Mouse (Mus musculus): ENCODE measurements around the gene Hacd4. TPM values are rescaled to one million over a fixed set of nuclear protein-coding genes. Genes with fewer than 3 reads are reported as not detected.

Gene Hacd4
- polyA plus RNA-seq, 1 experiment = 2.2 TPM

Other genes with a start within 250 kb of the Hacd4 start
- not detected in 2 replicates for gene Ifnb1, start 83.8 kb upstream of the Hacd4 start, polyA plus RNA-seq (2012; ENCODE audit: insufficient read depth, insufficient read length, missing spikeins)
- not detected in 2 replicates for gene Ifna15, start 119.3 kb upstream of the Hacd4 start, polyA plus RNA-seq (2012; ENCODE audit: insufficient read depth, insufficient read length, missing spikeins)
- gene Ifna14, start 132.9 kb upstream of the Hacd4 start, polyA plus RNA-seq (2012; ENCODE audit: insufficient read depth, insufficient read length, missing spikeins) = not detected in 2 replicates
- not detected in 2 replicates for gene Ifna9, start 153.5 kb upstream of the Hacd4 start, polyA plus RNA-seq (2012; ENCODE audit: insufficient read depth, insufficient read length, missing spikeins)
- not detected in 2 replicates for gene Ifna12, start 164.4 kb upstream of the Hacd4 start, polyA plus RNA-seq (2012; ENCODE audit: insufficient read depth, insufficient read length, missing spikeins)
- gene C87499, start 195.5 kb upstream of the Hacd4 start, polyA plus RNA-seq (2012; ENCODE audit: insufficient read depth, insufficient read length, missing spikeins) = not detected in 2 replicates
- not detected in 2 replicates for gene Ifna13, start 205.5 kb upstream of the Hacd4 start, polyA plus RNA-seq (2012; ENCODE audit: insufficient read depth, insufficient read length, missing spikeins)
- gene Ifna16, start 238.0 kb upstream of the Hacd4 start, polyA plus RNA-seq (2012; ENCODE audit: insufficient read depth, insufficient read length, missing spikeins) = not detected in 2 replicates
- gene Ifna2, start 245.0 kb upstream of the Hacd4 start, polyA plus RNA-seq (2012; ENCODE audit: insufficient read depth, insufficient read length, missing spikeins) = not detected in 2 replicates